Mouse (Mus musculus): ENCODE data around the gene Prkd2. TPM values are rescaled to one million over a fixed set of nuclear protein-coding genes. Genes with fewer than 3 reads are reported as not detected.

Prkd2 gene
- total RNA-seq, 2 experiments from 2014 or later, result 13.9 to 23.3 TPM

- DNase-seq (ENCODE audit: low spot score in 2 of 2), result no peak
Measured at GRCm38 (mm10) chr7:16915461-16916340, 73.0 kb downstream of the Prkd2 start.

- DNase-seq (ENCODE audit: low spot score in 2 of 2), result no peak
Measured at GRCm38 (mm10) chr7:16916342-16917265, 73.9 kb downstream of the Prkd2 start.

GRCm38 (mm10) chr7:16917447-16917846 lies 74.7 kb downstream of the Prkd2 start:
- no peak for DNase-seq (ENCODE audit: low spot score in 2 of 2)

GRCm38 (mm10) chr7:16918014-16918413 lies 75.3 kb downstream of the Prkd2 start:
- no peak for DNase-seq (ENCODE audit: low spot score in 2 of 2)

GRCm38 (mm10) chr7:16918670-16919069 lies 76.0 kb downstream of the Prkd2 start:
- no peak for DNase-seq (ENCODE audit: low spot score in 2 of 2)

GRCm38 (mm10) chr7:16919395-16920149 lies 76.9 kb downstream of the Prkd2 start:
- DNase-seq (ENCODE audit: low spot score in 2 of 2), result no peak

Other genes with a start within 250 kb of the Prkd2 start
- 10 to 100 TPM; 54.3 to 63.1 TPM for gene Arhgap35, start 227.9 kb upstream of the Prkd2 start, total RNA-seq (2021)
- not detected for gene Ceacam15, start 167.2 kb upstream of the Prkd2 start, total RNA-seq (2021)
- gene Ceacam9, start 121.0 kb upstream of the Prkd2 start, total RNA-seq (2021), result not detected
- gene Ap2s1, start 104.5 kb upstream of the Prkd2 start, total RNA-seq (2021), result 100 to 1,000 TPM; 120 to 146 TPM
- 100 to 1,000 TPM in 1 of 2 experiments, 10 to 100 TPM in 1; 89.3 to 253 TPM for gene Slc1a5, start 61.6 kb upstream of the Prkd2 start, total RNA-seq (2021)
- gene Strn4, start 27.0 kb upstream of the Prkd2 start, total RNA-seq (2021), result 10 to 100 TPM; 67.7 to 69.3 TPM
- gene Fkrp, start 26.2 kb upstream of the Prkd2 start, total RNA-seq (2021), result 10 to 100 TPM; 23.7 to 25.2 TPM
- 1 to 10 TPM; 3.1 to 3.8 TPM for gene Dact3, start 32.4 kb downstream of the Prkd2 start, total RNA-seq (2021)
- gene Gng8, start 48.9 kb downstream of the Prkd2 start, total RNA-seq (2021), result under 1 TPM in 1 of 2 experiments, not detected in 1; 0.35 TPM
- gene Ptgir, start 63.6 kb downstream of the Prkd2 start, total RNA-seq (2021), result 1 to 10 TPM in 1 of 2 experiments, under 1 TPM in 1; 0.96 to 1.1 TPM
- 100 to 1,000 TPM; 227 to 234 TPM for gene Calm3, start 81.2 kb downstream of the Prkd2 start, total RNA-seq (2021)
- gene Pnmal2, start 101.8 kb downstream of the Prkd2 start, total RNA-seq (2021), result 10 to 100 TPM; 24.4 to 33.3 TPM
- gene Pnmal1, start 116.8 kb downstream of the Prkd2 start, total RNA-seq (2021), result 1 to 10 TPM; 3.5 to 4.0 TPM
- 1 to 10 TPM; 1.6 to 2.0 TPM for gene Gm42372, start 140.2 kb downstream of the Prkd2 start, total RNA-seq (2021)
- 10 to 100 TPM; 18.3 TPM for gene Ccdc8, start 149.8 kb downstream of the Prkd2 start, total RNA-seq (2021)
- gene Ppp5c, start 185.0 kb downstream of the Prkd2 start, total RNA-seq (2021), result 10 to 100 TPM; 88.9 to 95.2 TPM
- gene Hif3a, start 219.5 kb downstream of the Prkd2 start, total RNA-seq (2021), result 1 to 10 TPM; 3.4 to 4.3 TPM
- under 1 TPM; 0.32 to 0.33 TPM for gene Psg16, start 231.1 kb downstream of the Prkd2 start, total RNA-seq (2021)